Mouse (Mus musculus): ENCODE data around the gene Stk11ip. TPM values are rescaled to one million over a fixed set of nuclear protein-coding genes. Genes with fewer than 3 reads are reported as not detected.

The Stk11ip gene
- 10 to 100 TPM; 14.2 to 15.2 TPM for total RNA-seq (2021)
- long read RNA-seq, experiment 1, full-length matches to known transcripts, result 6 of 13 reads
- long read RNA-seq, experiment 1, partial matches to known transcripts, result 5 of 13 reads
- long read RNA-seq, experiment 1, other reads (novel, unspliced or antisense), result 2 of 13 reads
- long read RNA-seq, experiment 2, full-length matches to known transcripts, result 14 of 24 reads
- long read RNA-seq, experiment 2, partial matches to known transcripts, result 7 of 24 reads
- long read RNA-seq, experiment 2, other reads (novel, unspliced or antisense), result 3 of 24 reads

DNA sequence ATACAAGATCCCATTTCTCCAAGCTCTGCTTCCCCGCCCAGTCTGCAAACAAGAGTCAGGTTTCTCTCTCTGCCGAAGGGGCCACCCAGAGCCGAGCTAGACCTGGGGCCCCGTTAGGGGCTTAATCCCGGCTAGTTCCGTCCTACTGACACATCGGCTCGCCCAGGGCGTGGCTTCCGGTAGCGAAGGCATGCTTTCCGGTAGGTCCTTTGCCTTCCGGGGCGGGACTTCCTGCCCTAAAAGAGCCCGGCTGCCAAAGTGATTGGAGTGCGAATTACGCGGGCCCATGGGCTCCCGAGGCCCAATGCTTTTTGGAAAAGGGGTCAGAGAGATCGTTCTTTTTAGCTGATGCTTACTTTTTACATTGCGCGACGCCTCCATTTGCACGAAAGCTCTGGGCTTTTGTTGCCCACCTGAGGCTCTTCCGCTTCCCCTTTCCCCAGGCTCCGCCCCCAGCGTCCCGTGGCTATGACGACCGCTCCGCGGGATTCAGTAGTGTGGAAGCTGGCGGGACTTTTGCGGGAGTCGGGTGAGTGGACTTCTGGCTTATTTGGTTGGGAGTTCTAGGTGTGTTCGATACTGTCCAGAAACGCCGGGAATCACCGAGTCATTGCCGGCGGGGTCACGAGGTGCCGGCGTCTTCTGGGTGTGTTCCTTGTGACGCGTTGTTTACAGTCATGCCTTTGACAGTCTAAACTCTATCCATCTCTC, at the start of gene Stk11ip:
Gene Stk11ip, plus strand, starts transcription at position 209 of the 711 bp plus-strand sequence.
- peak; percentile 88 to 96 for DNase-seq (ENCODE audit: low spot score in 2 of 2)

DNA sequence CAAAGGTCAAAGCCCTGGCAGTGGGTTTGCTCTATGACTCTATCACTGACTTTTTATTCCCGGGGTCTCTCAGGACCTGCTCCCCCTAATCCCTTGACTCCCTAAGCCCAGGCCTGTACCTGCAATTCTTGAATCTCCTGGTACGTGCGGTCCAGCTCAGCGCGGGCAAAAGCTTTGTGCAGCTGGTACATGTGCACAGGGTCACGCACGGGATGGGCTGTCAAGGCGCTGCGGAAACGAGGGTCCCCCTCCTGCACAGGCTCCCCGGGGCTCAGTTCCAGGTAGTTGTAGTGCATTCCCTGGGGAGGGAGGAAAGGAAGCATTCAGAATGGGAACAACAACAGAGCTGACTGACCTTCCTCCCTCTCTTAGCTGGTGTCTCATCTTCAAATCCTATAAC, 44.9 kb upstream of the Stk11ip start:
- DNase-seq (ENCODE audit: low spot score in 2 of 2), result no peak

DNA sequence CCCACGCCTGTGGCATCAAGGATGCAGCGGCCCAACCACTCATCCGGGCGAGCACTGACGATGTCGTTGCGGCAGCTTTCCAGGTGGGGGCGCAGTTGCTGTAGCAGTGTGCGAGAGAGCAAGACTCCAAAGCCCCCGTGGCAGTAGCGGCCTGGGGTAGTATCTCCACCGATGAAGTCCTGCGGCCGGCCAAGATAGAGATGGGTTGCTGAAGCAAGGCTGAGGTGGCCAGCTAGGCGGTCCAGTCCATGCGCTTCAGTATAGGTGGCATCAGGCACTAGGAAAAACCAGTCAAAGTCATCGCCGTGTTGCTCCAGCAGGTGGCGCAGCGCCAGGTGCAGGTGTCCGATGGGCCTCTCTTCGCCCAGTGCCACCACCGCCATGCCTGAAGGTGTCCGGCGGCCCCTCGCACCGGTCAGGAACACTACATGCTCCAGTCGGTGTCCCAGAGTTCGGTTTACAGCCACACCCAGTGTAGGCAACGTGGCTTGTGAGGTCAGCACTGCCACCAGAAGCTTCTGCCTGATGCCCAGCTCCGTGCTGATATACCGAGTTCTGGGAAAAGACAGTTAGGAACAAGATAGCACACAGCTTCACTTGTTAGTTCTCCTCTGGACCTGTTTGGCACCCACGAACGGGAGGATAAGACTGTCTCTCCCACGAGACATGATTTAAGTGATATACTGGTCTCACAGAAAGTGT, 43.9 kb upstream of the Stk11ip start:
- DNase-seq (ENCODE audit: low spot score in 2 of 2), result peak; percentile 61 to 79

DNA sequence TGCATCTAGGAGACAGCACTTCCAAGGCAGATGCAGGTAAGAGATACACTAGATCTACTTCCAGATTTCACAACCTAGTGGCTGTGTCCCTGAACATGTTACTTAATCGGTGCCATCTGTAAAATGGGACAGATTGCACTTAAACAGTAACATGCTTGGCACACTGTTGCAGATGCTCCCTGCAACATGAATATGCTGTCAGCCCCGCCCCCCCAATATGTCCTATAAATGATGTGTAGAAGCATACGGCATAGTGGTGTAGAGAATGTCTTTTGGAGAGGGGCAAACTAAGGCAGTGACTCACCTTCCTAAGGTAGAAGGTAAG, 43.4 kb upstream of the Stk11ip start:
- DNase-seq (ENCODE audit: low spot score in 2 of 2), result no peak

DNA sequence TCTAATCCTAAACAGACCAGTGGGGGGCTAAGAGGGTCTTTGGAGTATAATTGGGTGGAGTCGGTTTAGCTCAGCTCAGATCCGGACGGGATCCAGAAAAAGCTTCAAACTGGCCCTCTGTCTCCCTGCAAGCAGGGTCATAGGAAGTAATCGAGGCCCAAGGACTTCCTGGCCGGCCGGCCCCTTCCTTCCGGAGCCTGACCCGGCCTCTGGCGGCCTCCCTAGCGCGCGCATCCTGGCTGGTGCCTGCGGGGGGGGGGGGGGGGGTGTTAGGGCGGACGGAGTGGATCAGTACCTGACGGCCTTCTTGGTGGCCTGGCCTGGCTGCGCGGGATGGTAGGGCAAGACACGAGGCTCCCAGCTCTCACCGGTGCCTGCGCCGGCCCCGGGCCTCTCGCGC, 42.8 kb upstream of the Stk11ip start:
- DNase-seq (ENCODE audit: low spot score in 2 of 2), result no peak

DNA sequence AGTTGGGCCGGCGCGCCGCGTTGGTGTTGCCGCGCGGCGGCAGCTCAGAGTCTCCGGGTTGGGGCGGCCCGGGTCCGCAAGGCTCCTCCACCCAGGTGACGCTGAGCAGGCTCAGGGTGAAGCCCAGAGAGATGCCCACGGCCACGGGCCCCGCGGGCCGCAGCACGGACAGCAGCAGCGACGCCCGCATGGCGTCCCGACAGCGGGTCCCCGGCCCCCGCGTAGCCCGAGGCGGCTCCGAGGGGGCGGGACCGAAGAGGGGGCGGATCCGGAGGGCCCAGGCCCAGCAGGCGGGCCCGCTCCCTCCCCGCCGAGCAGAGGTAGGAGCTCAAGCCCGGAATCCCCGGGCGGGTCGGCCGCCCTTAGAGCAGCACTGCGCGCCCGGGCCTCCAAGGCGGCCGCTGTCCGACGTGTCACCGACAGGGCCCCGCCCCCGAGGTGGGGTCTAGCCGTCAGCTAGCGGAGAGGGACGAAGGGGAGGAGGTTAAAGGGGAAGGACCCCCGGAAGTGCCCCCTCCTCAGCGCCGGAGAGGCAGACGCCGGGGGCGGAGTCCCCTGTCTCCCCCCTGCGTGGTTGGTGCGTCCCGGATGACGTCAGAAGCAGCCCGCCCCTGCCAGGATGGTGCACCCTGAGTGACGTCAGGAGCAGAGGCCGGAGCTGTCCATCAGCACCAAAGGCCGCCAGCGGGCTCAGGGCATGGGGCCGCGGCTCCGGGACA, 42.3 kb upstream of the Stk11ip start, which contains the start of the genes Chpf and Tmem198:
Gene Chpf, minus strand, starts transcription at position 392 of the 719 bp plus-strand sequence.
Gene Tmem198, plus strand, starts transcription at position 617 of the 719 bp plus-strand sequence.
- peak; percentile 88 to 95 for DNase-seq (ENCODE audit: low spot score in 2 of 2)

DNA sequence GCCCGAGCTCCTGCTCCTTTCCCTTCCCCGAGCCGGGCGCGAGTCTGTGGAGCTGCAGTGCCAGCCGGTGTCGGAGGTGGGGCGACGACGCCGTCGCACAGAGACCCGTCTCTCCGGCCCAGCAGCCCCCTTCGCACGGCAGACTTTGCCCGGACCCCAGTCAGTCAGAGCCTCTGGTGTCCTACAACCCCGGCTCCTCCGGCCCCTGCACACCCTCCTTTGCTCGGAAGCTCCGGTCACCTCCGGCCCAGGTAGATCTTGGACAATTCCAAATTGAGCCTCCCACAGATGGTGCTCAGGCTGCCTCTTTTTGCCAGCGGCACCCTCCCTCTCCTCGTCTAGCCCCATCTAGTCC, 41.7 kb upstream of the Stk11ip start:
- no peak for DNase-seq (ENCODE audit: low spot score in 2 of 2)

DNA sequence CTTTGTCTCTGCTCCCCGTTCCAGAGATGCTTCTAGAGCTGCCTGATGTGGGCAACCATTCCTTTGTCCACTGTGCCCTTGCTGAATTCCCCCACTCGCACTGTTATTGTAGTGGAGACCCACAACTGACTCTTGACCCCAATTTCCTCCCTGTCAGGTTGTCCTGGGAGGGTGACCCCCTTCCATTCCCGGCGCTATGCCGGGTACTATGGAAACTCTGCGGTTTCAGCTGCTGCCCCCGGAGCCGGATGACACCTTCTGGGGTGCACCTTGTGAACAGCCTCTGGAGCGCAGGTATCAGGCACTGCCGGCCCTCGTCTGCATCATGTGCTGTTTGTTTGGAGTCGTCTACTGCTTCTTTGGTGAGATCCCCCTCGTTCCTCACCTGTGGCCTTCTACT, 41.3 kb upstream of the Stk11ip start:
- no peak for DNase-seq (ENCODE audit: low spot score in 2 of 2)

DNA sequence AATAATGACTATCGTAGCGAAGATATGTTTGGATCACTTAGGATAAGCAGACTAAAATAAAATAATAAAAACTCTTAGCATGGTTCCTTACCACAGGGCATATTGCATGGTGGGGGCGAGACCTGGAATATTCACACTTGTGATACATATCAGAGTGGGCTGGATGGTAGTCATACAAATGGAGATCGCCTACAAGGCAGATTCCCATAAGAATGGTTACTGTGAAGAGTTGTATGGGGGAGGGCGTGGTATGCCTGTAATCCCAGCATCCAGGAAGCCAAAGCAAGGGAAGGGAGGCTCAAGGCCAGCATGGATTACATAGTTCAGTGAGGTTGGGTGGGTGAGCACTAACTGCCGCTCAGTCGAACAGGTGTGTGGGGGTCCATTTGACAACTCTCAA, 40.6 kb upstream of the Stk11ip start:
- DNase-seq (ENCODE audit: low spot score in 2 of 2), result no peak

DNA sequence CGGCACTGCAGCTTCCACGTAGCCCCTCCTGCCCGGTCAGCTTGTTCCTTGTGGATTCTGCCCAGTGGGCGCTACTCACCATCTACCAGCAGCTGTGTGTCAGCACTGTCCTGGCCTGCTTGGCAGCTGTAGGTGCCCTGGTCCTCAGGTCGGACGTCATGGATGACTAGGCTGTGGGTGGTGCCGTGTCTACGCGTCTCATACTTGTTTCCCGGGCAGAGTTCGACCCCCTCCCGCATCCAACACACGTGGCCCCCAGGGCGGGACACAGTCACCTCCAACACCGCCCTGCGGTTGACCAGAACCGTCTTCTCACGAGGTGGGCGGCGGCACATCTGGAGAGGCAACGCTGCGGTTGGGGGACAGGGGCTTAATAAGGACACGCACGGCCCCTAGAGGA, 34.8 kb upstream of the Stk11ip start:
- DNase-seq (ENCODE audit: low spot score in 2 of 2), result no peak

DNA sequence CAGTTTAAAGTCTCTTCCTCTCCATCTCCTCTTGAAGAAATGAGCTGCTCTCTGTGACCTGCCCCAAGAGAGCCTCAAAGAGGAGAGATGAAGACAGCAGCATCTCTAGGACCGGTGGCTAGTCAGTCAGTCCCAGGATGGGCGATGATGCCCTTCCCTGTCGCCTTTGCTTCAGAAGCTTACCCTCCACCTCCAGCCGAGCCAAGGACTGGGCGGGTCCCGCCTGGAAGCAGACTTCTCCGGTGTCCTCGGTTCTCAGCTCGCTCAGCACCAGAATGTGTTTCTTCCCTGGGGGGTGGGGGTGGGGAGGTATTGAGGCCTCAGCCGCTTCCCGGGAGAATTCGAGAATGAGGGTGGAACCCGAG, 34.3 kb upstream of the Stk11ip start:
- DNase-seq (ENCODE audit: low spot score in 2 of 2), result no peak

DNA sequence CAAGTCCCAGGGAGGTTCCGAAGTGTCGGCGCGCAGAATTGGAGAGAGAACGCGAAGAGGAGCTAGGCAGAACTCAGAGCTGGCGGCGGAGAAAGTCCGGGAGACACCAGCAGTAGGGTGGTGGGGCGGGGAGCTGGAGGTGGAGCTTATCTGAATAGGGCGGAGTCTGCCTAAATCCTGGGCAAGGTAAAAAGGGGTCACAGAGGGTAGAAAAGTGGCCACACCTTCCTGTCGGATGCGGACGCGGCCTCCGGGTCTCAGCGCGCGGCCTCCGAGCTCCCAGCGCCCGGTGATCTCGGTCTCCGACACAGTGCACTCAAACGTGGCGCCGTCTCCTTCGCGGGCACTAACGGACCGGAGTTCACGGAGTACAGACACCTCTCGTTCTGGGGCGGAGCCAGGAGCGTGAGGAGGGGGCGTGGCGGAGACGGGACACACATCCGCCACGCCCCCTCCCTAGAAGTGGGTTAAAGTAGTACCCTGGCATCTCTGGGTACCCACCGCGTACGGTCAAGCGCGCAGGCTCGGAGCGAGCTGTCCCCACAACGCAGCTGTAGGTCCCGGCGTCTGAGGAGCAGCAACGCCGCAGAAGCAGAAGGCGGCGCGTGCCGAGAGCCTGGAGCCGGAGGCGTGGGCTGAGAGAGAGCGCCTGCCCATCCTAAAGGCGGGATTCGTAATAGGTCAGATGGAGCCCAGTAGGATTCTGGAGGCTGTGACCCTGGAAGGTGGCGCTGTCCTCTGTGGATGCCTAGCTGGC, 33.7 kb upstream of the Stk11ip start:
- peak in 1 of 2 experiments; percentile 53 for DNase-seq (ENCODE audit: low spot score in 2 of 2)

DNA sequence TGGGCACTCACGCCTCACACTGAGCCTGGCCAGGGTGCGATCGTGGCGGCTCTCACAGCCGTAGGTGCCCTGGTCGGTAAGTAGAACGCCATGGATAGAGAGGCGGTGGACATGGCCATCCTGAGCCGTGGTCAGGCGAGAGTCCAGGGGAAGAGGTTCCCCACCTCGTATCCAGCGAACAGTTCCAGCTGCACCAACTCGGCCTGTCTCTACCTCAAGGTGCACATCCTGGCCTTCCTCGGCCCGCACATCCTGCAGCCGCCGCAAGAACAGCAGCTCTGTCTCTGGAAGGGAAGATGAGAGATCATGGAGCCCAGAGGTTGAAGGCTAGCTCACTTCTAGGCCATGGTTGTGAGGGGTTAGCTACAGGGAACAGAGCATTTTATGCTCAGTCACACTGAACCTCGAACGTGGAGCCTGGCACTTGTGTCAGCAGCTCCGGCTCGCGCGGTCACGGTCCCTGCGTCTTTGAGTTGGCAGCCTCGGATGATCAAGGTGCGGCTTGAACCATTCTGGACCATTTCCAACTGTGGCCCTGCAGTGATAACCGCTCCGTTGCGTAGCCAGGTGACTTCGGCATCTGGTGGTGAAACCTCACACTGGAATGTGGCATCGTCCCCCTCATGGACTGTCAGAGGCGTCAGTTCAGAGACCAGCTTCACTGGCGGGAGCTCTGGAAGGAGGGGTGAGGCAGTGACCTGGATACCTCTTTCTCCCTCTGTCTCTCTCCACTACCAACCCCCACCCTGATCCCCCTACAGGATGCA, 30.4 kb upstream of the Stk11ip start:
- no peak for DNase-seq (ENCODE audit: low spot score in 2 of 2)

DNA sequence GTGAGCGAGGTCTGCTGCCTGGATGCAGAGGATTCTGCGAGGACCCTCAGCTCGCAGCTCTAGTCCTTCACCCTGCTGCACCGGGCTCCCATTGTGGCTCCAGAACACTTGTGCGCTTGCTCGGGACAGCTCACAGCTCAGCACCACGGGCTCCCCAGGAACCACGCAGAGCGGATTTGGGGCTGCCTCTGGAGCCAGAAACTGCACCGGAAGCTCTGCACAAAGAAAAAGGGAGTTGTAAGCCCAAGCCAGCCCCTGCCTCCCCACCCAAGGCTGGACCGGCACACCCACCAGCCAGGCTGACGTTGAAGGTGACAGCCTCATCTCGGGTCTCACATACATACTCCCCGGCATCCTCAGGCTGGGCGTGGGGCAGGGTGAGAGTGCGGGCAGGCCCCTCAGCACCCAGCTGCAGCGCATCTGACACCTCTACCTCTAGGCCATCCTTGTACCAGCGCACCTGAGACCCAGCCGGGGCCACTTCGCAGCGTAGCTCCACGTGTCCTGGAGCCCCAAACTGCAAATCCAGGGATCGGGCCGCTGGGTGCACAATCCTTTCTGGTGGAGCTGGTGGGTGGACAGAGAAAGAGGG, 28.7 kb upstream of the Stk11ip start:
- no peak for DNase-seq (ENCODE audit: low spot score in 2 of 2)

DNA sequence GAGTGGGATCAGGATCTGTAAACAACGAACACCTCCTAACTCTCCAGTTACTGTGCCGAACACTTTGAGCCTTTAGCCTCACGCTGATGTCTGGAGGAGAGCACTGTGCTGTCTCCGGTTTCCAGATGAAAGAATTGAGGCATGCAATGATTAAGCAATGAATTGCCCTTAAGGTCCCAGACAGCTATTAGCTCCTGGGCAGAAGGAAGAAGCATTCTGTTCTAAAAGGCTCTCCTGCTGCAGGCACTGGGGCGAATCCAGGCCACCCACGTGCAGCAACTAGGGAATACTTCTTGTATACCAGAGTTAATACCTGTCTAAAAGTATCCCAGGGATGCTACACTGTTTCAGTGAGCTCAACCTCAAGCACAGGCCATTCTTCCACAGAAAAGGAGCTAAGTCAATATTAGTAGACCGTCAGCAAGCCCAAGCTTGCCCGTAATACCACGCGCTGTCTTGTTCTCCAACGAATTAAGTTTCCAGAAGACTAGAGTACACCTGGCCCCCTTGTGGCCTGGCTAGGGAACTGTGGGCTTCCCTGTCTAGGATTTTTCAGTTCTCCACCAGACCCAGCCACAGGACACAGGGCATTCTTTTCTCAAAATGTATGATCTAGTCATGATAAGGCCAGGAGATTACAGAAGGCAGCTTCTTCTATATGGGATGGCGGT, 26.3 kb upstream of the Stk11ip start:
- DNase-seq (ENCODE audit: low spot score in 2 of 2), result no peak

DNA sequence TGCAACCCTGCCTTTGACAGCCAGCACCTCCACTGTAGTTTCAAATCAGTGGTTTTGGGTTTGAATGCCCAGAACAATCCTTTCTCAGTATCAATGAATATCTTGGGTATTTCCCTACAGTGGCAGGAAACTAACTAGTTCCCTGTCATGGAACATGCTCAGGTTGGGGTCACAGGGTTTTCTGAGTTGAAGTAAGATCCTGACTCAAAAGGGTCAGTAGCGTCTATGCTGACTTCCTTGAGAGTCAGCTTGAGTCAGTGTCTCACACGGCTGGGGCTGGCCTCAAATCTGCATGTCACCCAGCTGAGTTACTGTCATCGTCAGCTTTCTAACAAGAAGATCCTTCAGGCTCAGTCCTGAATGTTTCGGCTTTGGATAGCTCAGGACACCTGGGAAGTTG, 22.4 kb upstream of the Stk11ip start:
- DNase-seq (ENCODE audit: low spot score in 2 of 2), result no peak

DNA sequence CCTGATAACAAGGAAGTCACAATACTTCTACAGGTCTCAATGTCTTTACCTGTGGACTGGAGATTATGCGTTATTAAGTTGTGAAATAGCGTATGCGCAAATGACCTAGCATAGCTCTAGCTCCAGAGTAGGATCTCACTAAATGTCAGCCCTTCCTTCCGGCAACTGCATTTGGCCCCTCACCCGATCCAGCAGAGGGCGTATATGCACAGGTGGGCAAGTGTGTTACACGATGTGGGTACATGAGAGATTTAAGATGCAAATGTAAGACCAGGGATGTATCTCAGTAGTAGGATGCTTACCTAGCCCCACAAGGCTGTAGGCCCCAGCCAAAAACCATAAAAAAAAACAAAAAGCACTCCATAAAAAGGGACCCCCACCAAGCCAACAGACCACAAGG, 21.9 kb upstream of the Stk11ip start:
- DNase-seq (ENCODE audit: low spot score in 2 of 2), result no peak

DNA sequence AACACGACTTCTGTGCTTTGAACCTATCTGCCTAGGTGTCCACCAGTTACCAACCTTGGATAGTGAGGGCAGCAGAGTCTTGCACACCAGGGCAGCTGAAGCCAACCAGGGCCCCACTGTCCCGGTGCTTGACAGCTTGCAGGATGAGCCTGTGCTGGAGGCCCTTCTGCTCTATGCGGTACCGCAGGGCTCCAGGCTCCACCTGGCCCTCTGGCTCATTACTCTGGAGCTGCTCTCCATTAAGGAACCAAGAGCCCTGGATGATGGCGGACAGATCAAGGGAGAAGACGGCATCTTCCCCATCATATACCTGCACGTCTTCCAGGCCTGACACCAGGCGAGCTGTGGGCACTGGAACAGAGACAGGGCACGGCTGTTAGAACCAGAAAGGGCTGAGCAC, 19.4 kb upstream of the Stk11ip start:
- no peak for DNase-seq (ENCODE audit: low spot score in 2 of 2)

DNA sequence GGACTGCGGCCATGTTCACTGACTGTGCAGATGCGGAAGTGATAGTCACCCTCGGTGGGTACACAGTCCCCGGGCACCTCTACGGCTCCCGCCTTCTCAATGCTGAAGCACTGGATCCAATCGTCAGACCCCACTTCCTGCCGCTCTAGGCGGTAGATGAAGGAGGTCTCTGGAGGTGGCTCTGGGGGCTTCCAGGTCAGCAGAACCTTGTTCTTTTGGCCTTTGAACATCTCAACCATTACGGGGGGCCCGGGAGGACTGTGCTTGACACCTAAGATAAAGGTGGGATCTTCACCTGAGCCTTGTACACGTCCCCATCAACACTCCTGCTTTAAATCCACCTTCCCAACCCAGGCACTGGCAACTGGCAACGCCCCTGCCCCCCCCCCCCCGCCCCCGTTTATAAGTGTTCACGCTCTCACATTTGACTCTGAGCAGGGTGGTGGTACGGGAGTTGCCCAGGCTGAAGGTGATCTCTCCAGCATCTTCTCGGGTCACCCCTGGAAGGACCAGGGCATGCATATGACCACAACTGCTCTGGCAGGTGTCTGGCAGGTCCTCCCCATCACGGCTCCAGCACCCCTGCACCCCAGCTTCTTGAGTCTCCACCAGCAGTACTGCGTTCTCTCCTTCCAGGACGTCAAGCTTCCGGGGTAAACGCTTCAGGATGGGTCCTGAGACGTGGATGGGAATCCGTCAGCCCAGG, 18.2 kb upstream of the Stk11ip start:
- DNase-seq (ENCODE audit: low spot score in 2 of 2), result no peak

All from gastrocnemius, postnatal 4 days (tissue).